Mouse (Mus musculus): ENCODE data around the gene Gm49380. TPM values are rescaled to one million over a fixed set of nuclear protein-coding genes. Genes with fewer than 3 reads are reported as not detected.

The Gm49380 gene
- polyA plus RNA-seq, 1 experiment from 2014 or later, result not detected

DNA sequence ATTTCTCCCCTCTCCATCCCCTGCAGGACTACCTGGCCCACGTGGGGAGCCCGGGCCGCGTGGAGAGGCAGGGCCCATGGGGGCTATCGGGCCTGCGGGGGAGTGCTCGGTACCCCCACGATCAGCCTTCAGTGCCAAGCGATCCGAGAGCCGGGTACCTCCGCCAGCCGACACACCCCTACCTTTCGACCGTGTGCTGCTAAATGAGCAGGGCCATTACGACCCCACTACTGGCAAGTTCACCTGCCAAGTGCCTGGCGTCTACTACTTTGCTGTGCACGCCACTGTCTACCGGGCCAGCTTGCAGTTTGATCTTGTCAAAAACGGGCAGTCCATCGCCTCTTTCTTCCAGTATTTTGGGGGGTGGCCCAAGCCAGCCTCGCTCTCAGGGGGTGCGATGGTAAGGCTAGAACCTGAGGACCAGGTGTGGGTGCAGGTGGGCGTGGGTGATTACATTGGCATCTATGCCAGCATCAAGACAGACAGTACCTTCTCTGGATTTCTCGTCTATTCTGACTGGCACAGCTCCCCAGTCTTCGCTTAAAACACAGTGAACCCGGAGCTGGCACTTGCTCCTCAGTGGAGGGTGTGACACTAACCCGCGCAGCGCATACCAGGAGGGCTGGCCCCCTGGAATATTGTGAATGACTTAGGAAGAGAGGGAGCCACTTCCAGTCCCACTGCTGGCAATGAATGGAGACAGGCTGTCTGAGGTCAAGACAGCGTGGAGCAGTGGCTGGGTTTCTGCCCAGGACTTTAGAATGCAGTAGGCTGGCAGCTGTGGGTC, 4.8 kb downstream of the Gm49380 start:
- Histone ChIP-seq H3K36me3 (ENCODE audit: control insufficient read depth, insufficient read depth) (peaks cover 6% of the 10 kb centered on the region; the same call in 1 of the 2 replicates), H3K4me3 (ENCODE audit: low read depth, low read length) (no peak overlapping the region), H3K9me3 (ENCODE audit: control insufficient read depth) (no peaks in the 10 kb centered on the region), H3K27me3 (replicated peaks; ENCODE audit: control insufficient read depth, insufficient read depth, low read length) (no peaks in the 10 kb centered on the region), H3K27ac (ENCODE audit: low read depth, low read length) (no peak overlapping the region), H3K4me1 (replicated peaks; ENCODE audit: control insufficient read depth, insufficient read depth, low read length) (no peaks in the 10 kb centered on the region), H3K9ac (ENCODE audit: low read depth, low read length) (no peak overlapping the region), H3K4me2 (replicated peaks; ENCODE audit: low read depth) (peak overlapping the region; percentile 33; the same call in 1 of the 2 replicates)
- no peak for ATAC-seq
- 82% methylated on average over 31 of the region's 31 CpGs for whole genome bisulfite sequencing
- TF ChIP-seq CTCF (IDR thresholded peaks at IDR 0.05; ENCODE audit: low read depth), result no peak

DNA sequence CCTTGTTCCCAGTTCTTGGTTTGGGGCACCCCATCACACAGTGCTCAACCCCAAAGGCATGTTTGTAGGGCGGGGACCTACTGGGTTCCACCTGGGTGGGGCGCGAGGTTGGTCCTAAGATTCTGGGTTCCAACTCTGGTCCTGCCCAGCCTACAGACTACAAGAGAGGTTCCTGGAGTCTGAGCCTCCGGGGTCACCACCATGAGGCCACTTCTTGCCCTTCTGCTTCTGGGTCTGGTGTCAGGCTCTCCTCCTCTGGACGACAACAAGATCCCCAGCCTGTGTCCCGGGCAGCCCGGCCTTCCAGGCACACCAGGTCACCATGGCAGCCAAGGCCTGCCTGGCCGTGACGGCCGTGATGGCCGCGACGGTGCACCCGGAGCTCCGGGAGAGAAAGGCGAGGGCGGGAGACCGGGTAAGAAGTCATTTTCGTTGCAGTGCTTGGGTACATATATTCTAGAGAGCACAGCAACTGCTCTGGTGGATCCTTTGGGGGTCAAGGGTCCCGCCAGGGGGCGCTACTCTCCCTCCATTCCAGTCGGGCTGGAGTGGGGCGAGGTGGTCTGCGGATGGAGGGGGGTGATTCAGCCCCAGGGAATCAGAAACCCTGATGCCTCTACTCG, 5.6 kb downstream of the Gm49380 start:
- Histone ChIP-seq H3K4me1 (replicated peaks; ENCODE audit: control insufficient read depth, insufficient read depth, low read length) (no peaks in the 10 kb centered on the region), H3K9me3 (ENCODE audit: control insufficient read depth) (no peaks in the 10 kb centered on the region), H3K9ac (ENCODE audit: low read depth, low read length) (0 out of 2 replicates have a peak overlapping the region, but pooled peaks have one; percentile 22), H3K36me3 (ENCODE audit: control insufficient read depth, insufficient read depth) (peaks cover 11% of the 10 kb centered on the region; the same call in 1 of the 2 replicates), H3K4me3 (ENCODE audit: low read depth, low read length) (no peak overlapping the region), H3K27ac (ENCODE audit: low read depth, low read length) (peak overlapping the region; percentile 30; the same call in 1 of the 2 replicates), H3K27me3 (replicated peaks; ENCODE audit: control insufficient read depth, insufficient read depth, low read length) (no peaks in the 10 kb centered on the region), H3K4me2 (replicated peaks; ENCODE audit: low read depth) (peak overlapping the region; percentile 43)
- no peak for ATAC-seq
- TF ChIP-seq CTCF (IDR thresholded peaks at IDR 0.05; ENCODE audit: low read depth), result peak; percentile 66
- 53% methylated on average over 25 of the region's 25 CpGs for WGBS

DNA sequence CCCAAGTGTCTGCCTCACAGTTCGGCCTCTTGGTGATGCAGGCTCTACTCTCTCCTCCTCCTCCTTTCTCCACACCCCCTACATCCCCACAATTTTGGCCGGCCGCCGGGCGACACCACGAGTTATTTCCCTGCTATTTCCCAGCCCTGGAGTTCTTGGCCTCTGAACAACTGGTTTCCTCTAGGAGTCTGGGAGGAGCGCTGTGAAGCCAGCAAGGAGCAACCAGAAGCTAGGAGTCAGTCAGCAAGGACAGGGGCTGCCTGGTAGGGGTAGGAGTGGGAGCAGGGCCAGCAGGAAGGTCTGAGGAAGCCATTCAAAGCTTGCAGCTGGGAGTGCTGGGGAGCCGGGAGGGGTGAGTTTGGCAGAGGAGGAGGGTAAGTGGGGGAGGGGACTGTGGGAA, 6.2 kb downstream of the Gm49380 start, which contains the start of gene C1qtnf5:
Gene C1qtnf5, plus strand, starts transcription at position 136 of the 400 bp plus-strand sequence.
- H3K27ac ChIP-seq (ENCODE audit: low read depth, low read length), result peak within 1 kb of the TSS; percentile 30
- peak within 1 kb of the TSS; percentile 43 for H3K4me2 ChIP-seq (replicated peaks; ENCODE audit: low read depth)
- H3K27me3 ChIP-seq (replicated peaks; ENCODE audit: control insufficient read depth, insufficient read depth, low read length), result no peaks in the 10 kb centered on the region
- peak; percentile 31; the same call in 1 of the 2 replicates for TF ChIP-seq CTCF (IDR thresholded peaks at IDR 0.05; ENCODE audit: low read depth)
- peak; percentile 16; the same call in 1 of the 2 replicates for ATAC-seq
- H3K36me3 ChIP-seq (ENCODE audit: control insufficient read depth, insufficient read depth), result peaks cover 11% of the 10 kb centered on the region; the same call in 1 of the 2 replicates
- H3K9me3 ChIP-seq (ENCODE audit: control insufficient read depth), result no peaks in the 10 kb centered on the region
- 55% methylated on average over 8 of the region's 8 CpGs for WGBS
- H3K9ac ChIP-seq (ENCODE audit: low read depth, low read length), result 0 out of 2 replicates have a peak within 1 kb of the TSS, but pooled peaks have one; percentile 22
- no peak within 1 kb of the TSS for H3K4me3 ChIP-seq (ENCODE audit: low read depth, low read length)
- H3K4me1 ChIP-seq (replicated peaks; ENCODE audit: control insufficient read depth, insufficient read depth, low read length), result no peaks in the 10 kb centered on the region

DNA sequence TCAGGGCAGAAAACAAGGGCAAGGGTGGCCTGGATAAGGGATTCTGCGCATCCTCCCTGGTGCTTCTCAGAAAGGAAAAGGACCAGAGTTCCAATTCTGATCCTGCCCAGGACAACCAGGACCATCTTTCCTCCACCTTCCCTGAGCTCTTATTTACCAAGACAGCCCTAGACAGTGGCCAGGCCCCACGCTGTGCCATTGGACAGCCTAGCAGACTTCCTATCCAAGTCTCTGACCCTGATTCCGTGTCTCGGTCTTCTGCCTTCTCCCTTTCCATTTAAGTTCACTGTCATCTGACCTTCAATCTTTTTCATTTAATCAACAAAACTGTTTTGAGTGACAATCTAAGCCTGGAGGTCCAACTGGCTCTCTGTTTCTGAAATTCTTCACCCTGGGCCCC, 6.7 kb downstream of the Gm49380 start:
- no peaks in the 10 kb centered on the region for H3K9me3 ChIP-seq (ENCODE audit: control insufficient read depth)
- H3K4me2 ChIP-seq (replicated peaks; ENCODE audit: low read depth), result peak overlapping the region; percentile 43; the same call in 1 of the 2 replicates
- 70% methylated on average over 4 of the region's 4 CpGs for WGBS
- H3K27me3 ChIP-seq (replicated peaks; ENCODE audit: control insufficient read depth, insufficient read depth, low read length), result no peaks in the 10 kb centered on the region
- H3K4me1 ChIP-seq (replicated peaks; ENCODE audit: control insufficient read depth, insufficient read depth, low read length), result no peaks in the 10 kb centered on the region
- ATAC-seq, result no peak
- peaks cover 11% of the 10 kb centered on the region; the same call in 1 of the 2 replicates for H3K36me3 ChIP-seq (ENCODE audit: control insufficient read depth, insufficient read depth)
- H3K4me3 ChIP-seq (ENCODE audit: low read depth, low read length), result no peak overlapping the region
- TF ChIP-seq CTCF (IDR thresholded peaks at IDR 0.05; ENCODE audit: low read depth), result no peak
- peak overlapping the region; percentile 17; the same call in 1 of the 2 replicates for H3K27ac ChIP-seq (ENCODE audit: low read depth, low read length)
- H3K9ac ChIP-seq (ENCODE audit: low read depth, low read length), result no peak overlapping the region

DNA sequence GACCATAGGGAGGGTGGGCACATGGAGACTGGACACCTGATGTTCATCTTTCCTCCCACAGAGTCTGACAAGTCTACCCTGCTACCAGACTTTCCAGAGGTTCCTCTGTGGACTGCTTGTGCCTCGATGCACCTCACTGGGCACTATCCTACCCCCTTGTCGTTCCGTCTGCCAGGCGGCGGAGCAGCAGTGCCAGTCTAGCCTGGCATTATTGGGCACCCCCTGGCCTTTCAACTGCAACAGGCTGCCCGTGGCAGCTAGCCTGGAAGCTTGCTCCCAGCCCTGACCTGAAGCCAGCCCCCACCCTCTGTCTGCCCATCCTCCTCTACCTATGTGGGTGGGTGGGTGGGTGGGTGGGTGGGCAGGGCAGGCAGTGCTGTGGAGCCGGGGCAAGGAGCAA, 7.1 kb downstream of the Gm49380 start:
- no peaks in the 10 kb centered on the region for H3K9me3 ChIP-seq (ENCODE audit: control insufficient read depth)
- no peak overlapping the region for H3K9ac ChIP-seq (ENCODE audit: low read depth, low read length)
- H3K4me2 ChIP-seq (replicated peaks; ENCODE audit: low read depth), result no peak overlapping the region
- H3K4me3 ChIP-seq (ENCODE audit: low read depth, low read length), result no peak overlapping the region
- no peak for TF ChIP-seq CTCF (IDR thresholded peaks at IDR 0.05; ENCODE audit: low read depth)
- H3K27ac ChIP-seq (ENCODE audit: low read depth, low read length), result peak overlapping the region; percentile 17; the same call in 1 of the 2 replicates
- WGBS, result 89% methylated on average over 7 of the region's 7 CpGs
- no peaks in the 10 kb centered on the region for H3K4me1 ChIP-seq (replicated peaks; ENCODE audit: control insufficient read depth, insufficient read depth, low read length)
- no peaks in the 10 kb centered on the region for H3K27me3 ChIP-seq (replicated peaks; ENCODE audit: control insufficient read depth, insufficient read depth, low read length)
- ATAC-seq, result no peak
- H3K36me3 ChIP-seq (ENCODE audit: control insufficient read depth, insufficient read depth), result peaks cover 11% of the 10 kb centered on the region; the same call in 1 of the 2 replicates

DNA sequence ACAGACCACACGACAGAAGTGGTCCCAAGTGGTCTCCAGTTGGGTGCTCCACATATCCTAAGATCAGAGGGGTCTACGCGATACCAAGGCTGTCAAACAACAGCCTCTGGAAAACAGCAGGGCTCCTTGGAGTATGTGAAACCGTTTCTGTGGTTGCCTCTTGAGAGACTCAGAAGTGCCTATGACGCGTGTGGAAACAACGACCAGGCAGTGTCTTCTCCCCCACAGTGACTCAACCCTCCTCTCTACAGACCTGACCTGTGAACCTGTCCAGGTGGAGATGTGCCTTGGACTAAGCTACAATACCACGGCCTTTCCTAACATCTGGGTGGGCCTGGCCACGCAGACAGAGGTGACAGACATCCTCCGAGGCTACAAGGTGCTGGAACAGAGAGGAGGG, 7.5 kb downstream of the Gm49380 start:
- no peak overlapping the region for H3K9ac ChIP-seq (ENCODE audit: low read depth, low read length)
- H3K36me3 ChIP-seq (ENCODE audit: control insufficient read depth, insufficient read depth), result peaks cover 11% of the 10 kb centered on the region; the same call in 1 of the 2 replicates
- H3K27ac ChIP-seq (ENCODE audit: low read depth, low read length), result no peak overlapping the region
- no peaks in the 10 kb centered on the region for H3K4me1 ChIP-seq (replicated peaks; ENCODE audit: control insufficient read depth, insufficient read depth, low read length)
- no peak overlapping the region for H3K4me2 ChIP-seq (replicated peaks; ENCODE audit: low read depth)
- no peak for ATAC-seq
- no peak for TF ChIP-seq CTCF (IDR thresholded peaks at IDR 0.05; ENCODE audit: low read depth)
- no peak overlapping the region for H3K4me3 ChIP-seq (ENCODE audit: low read depth, low read length)
- H3K27me3 ChIP-seq (replicated peaks; ENCODE audit: control insufficient read depth, insufficient read depth, low read length), result no peaks in the 10 kb centered on the region
- no peaks in the 10 kb centered on the region for H3K9me3 ChIP-seq (ENCODE audit: control insufficient read depth)
- WGBS, result 79% methylated on average over 10 of the region's 10 CpGs

Measured in intestine, postnatal 0 days (tissue).